Mouse (Mus musculus) A20 (cell line): Measurements from ENCODE around the gene Fras1.

ENCODE experiments used
- DNase-seq: peaks from one replicate; pipeline ENCODE4 v3.0.0-alpha.2; 2011; ENCODE audit warnings: low read depth, low spot score

Fras1 gene

GRCm38 (mm10) chr5:96574586-96574985 is 200.8 kb downstream of the Fras1 start:
- DNase-seq = no peak

- DNase-seq = no peak
Measured at GRCm38 (mm10) chr5:96578705-96579104, 204.9 kb downstream of the Fras1 start.

GRCm38 (mm10) chr5:96579938-96580337 is 206.2 kb downstream of the Fras1 start:
- no peak for DNase-seq

- no peak for DNase-seq
Measured at GRCm38 (mm10) chr5:96584730-96585129, 211.0 kb downstream of the Fras1 start.

GRCm38 (mm10) chr5:96590621-96591020 is 216.9 kb downstream of the Fras1 start:
- no peak for DNase-seq

- DNase-seq = no peak
Measured at GRCm38 (mm10) chr5:96595793-96596192, 222.0 kb downstream of the Fras1 start.

GRCm38 (mm10) chr5:96603974-96604769 is 230.4 kb downstream of the Fras1 start:
- no peak for DNase-seq

- no peak for DNase-seq
Measured at GRCm38 (mm10) chr5:96608036-96608435, 234.3 kb downstream of the Fras1 start.

- no peak for DNase-seq
Measured at GRCm38 (mm10) chr5:96608581-96609280, 235.0 kb downstream of the Fras1 start.

GRCm38 (mm10) chr5:96612077-96612476 is 238.3 kb downstream of the Fras1 start:
- no peak for DNase-seq

- no peak for DNase-seq
Measured at GRCm38 (mm10) chr5:96616954-96617646, 243.3 kb downstream of the Fras1 start.

- DNase-seq = no peak
Measured at GRCm38 (mm10) chr5:96618008-96618407, 244.3 kb downstream of the Fras1 start.

GRCm38 (mm10) chr5:96620209-96620608 is 246.5 kb downstream of the Fras1 start:
- DNase-seq = no peak

GRCm38 (mm10) chr5:96620618-96621017 is 246.9 kb downstream of the Fras1 start:
- DNase-seq = no peak

GRCm38 (mm10) chr5:96622604-96623352 is 249.0 kb downstream of the Fras1 start:
- DNase-seq = no peak

- no peak for DNase-seq
Measured at GRCm38 (mm10) chr5:96629851-96630250, 256.1 kb downstream of the Fras1 start.

- no peak for DNase-seq
Measured at GRCm38 (mm10) chr5:96635146-96635862, 261.5 kb downstream of the Fras1 start.

- DNase-seq = no peak
Measured at GRCm38 (mm10) chr5:96635866-96636265, 262.1 kb downstream of the Fras1 start.

- DNase-seq = no peak
Measured at GRCm38 (mm10) chr5:96639213-96639910, 265.6 kb downstream of the Fras1 start.

GRCm38 (mm10) chr5:96641297-96641696 is 267.5 kb downstream of the Fras1 start:
- DNase-seq = no peak
